Mouse (Mus musculus): ENCODE results near the gene Arhgef19. TPM values are rescaled to one million over a fixed set of nuclear protein-coding genes. Genes with fewer than 3 reads are reported as not detected.
A peak's percentile ranks its signal among the peaks of the same experiment; 100 is the strongest.

The Arhgef19 gene
- polyA plus RNA-seq, 1 experiment from 2014 or later: 18.9 TPM

DNA sequence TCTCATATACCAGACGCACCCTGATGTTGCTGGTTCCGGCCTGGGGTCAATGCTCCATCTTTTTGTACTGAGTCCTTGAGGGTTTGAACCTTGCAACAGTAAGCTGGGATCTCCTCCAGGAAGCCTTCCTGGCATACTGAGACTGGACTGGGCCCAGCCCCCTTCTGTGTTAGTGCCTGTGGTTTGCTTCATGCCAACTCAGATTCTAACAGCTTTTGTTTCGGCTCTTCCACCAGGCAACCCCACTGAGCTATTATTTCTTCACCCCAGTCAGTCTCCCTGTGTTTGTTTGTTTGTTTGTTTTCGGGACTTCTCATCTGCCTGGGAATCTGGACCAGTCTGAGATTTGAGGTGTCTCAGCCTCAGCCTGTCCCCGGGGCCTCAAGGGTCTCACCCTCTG, 5.1 kb downstream of the Arhgef19 start:
- 54% methylated on average over 5 of the region's 5 CpGs for WGBS
- peak overlapping the region; percentile 51 for H3K4me2 ChIP-seq (ENCODE audit: low read depth, low read length)
- no peaks in the 10 kb centered on the region for H3K36me3 ChIP-seq (ENCODE audit: control insufficient read depth, insufficient read depth, low read length)
- peak overlapping the region; percentile 66 for H3K9ac ChIP-seq (ENCODE audit: low read length)
- peak overlapping the region; percentile 47 for H3K4me3 ChIP-seq (replicated peaks; ENCODE audit: low read length)
- no peaks in the 10 kb centered on the region for H3K9me3 ChIP-seq (replicated peaks; ENCODE audit: control insufficient read depth, low read length)
- H3K27me3 ChIP-seq (ENCODE audit: control insufficient read depth, insufficient read depth, low read length): 0 out of 2 replicates have a peak, but pooled peaks cover 2% of the 10 kb centered on the region
- peaks cover 81% of the 10 kb centered on the region for H3K4me1 ChIP-seq (ENCODE audit: control insufficient read depth, insufficient read depth, low read length)
- ATAC-seq (ENCODE audit: insufficient read depth, low FRiP score): no peak
- peak overlapping the region; percentile 80 for H3K27ac ChIP-seq (ENCODE audit: low read length)

GRCm38 (mm10) chr4:141244931-141245425, 5.7 kb downstream of the Arhgef19 start:
- no peak for ATAC-seq (ENCODE audit: insufficient read depth, low FRiP score)
- no peaks in the 10 kb centered on the region for H3K9me3 ChIP-seq (replicated peaks; ENCODE audit: control insufficient read depth, low read length)
- H3K36me3 ChIP-seq (ENCODE audit: control insufficient read depth, insufficient read depth, low read length): no peaks in the 10 kb centered on the region
- 0 out of 2 replicates have a peak, but pooled peaks cover 2% of the 10 kb centered on the region for H3K27me3 ChIP-seq (ENCODE audit: control insufficient read depth, insufficient read depth, low read length)
- peaks cover 76% of the 10 kb centered on the region for H3K4me1 ChIP-seq (ENCODE audit: control insufficient read depth, insufficient read depth, low read length)
- peak overlapping the region; percentile 66 for H3K9ac ChIP-seq (ENCODE audit: low read length)
- H3K4me2 ChIP-seq (ENCODE audit: low read depth, low read length): peak overlapping the region; percentile 51
- H3K4me3 ChIP-seq (replicated peaks; ENCODE audit: low read length): peak overlapping the region; percentile 47
- WGBS: 12% methylated on average over 9 of the region's 9 CpGs
- H3K27ac ChIP-seq (ENCODE audit: low read length): peak overlapping the region; percentile 80

DNA sequence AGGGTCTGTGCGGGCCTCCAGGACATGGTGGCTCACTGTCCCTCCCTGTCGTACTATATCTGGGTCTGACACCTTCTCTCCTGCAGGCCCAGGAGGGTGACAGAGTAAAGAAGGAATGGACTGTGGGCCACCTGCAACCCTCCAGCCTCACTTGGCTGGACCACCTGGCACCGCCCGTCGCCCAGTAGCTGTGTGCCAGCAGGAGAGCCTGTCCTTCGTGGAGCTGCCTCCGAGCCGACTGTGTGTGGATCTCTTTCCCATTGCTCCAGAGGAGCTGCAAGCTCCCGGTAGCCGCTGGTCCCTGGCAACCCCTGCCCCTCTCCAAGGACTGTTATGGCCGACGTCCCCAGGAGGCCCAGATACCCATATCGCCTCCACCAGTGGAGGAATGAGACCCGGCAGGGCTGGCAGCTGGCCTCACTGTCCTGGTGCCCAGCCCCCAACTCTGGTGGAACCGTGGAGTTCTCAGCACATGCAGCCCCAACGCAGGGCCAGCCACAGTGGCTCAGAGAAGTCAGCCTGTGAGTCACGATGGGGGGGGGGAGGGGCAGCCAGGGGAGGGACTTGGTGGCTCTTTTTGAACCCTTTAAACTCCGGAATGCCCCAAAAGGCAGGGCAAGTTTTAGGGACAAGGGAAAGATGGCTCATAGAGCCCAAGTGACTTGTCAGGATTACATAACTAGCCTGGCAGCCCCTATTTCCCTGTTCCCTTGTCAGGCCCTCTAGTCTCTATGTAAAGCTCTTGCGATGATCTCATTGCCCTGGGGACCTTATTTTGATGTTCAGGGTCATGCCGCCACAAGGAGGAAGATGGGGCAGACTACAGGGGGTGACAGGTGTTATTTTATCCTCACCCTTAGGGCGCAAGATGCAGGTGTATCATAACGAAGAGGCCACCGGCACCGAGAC, 7.0 kb downstream of the Arhgef19 start:
- H3K4me3 ChIP-seq (replicated peaks; ENCODE audit: low read length): peak overlapping the region; percentile 53; the same call in 1 of the 2 replicates
- ATAC-seq (ENCODE audit: insufficient read depth, low FRiP score): no peak
- peaks cover 69% of the 10 kb centered on the region for H3K4me1 ChIP-seq (ENCODE audit: control insufficient read depth, insufficient read depth, low read length)
- H3K27me3 ChIP-seq (ENCODE audit: control insufficient read depth, insufficient read depth, low read length): 0 out of 2 replicates have a peak, but pooled peaks cover 2% of the 10 kb centered on the region
- no peaks in the 10 kb centered on the region for H3K9me3 ChIP-seq (replicated peaks; ENCODE audit: control insufficient read depth, low read length)
- WGBS: 28% methylated on average over 24 of the region's 24 CpGs
- no peak overlapping the region for H3K27ac ChIP-seq (ENCODE audit: low read length)
- H3K36me3 ChIP-seq (ENCODE audit: control insufficient read depth, insufficient read depth, low read length): peaks cover 5% of the 10 kb centered on the region
- peak overlapping the region; percentile 66 for H3K9ac ChIP-seq (ENCODE audit: low read length)
- H3K4me2 ChIP-seq (ENCODE audit: low read depth, low read length): peak overlapping the region; percentile 66

- ATAC-seq (ENCODE audit: insufficient read depth, low FRiP score): no peak
- Histone ChIP-seq H3K9me3 (replicated peaks; ENCODE audit: control insufficient read depth, low read length) (no peaks in the 10 kb centered on the region), H3K4me2 (ENCODE audit: low read depth, low read length) (peak overlapping the region; percentile 66), H3K36me3 (ENCODE audit: control insufficient read depth, insufficient read depth, low read length) (peaks cover 7% of the 10 kb centered on the region), H3K4me1 (ENCODE audit: control insufficient read depth, insufficient read depth, low read length) (peaks cover 64% of the 10 kb centered on the region), H3K4me3 (replicated peaks; ENCODE audit: low read length) (peak overlapping the region; percentile 53), H3K27me3 (ENCODE audit: control insufficient read depth, insufficient read depth, low read length) (0 out of 2 replicates have a peak, but pooled peaks cover 2% of the 10 kb centered on the region), H3K27ac (ENCODE audit: low read length) (peak overlapping the region; percentile 55; the same call in 1 of the 2 replicates), H3K9ac (ENCODE audit: low read length) (peak overlapping the region; percentile 66)
- 12% methylated on average over 17 of the region's 17 CpGs for WGBS
These were observed 7.7 kb downstream of the Arhgef19 start for GRCm38 (mm10) chr4:141246998-141247350.

GRCm38 (mm10) chr4:141247776-141248613, 8.7 kb downstream of the Arhgef19 start:
- Histone ChIP-seq H3K27me3 (ENCODE audit: control insufficient read depth, insufficient read depth, low read length) (0 out of 2 replicates have a peak, but pooled peaks cover 2% of the 10 kb centered on the region), H3K9me3 (replicated peaks; ENCODE audit: control insufficient read depth, low read length) (no peaks in the 10 kb centered on the region), H3K4me2 (ENCODE audit: low read depth, low read length) (peak overlapping the region; percentile 66), H3K9ac (ENCODE audit: low read length) (peak overlapping the region; percentile 66), H3K4me3 (replicated peaks; ENCODE audit: low read length) (peak overlapping the region; percentile 53), H3K4me1 (ENCODE audit: control insufficient read depth, insufficient read depth, low read length) (peaks cover 54% of the 10 kb centered on the region), H3K36me3 (ENCODE audit: control insufficient read depth, insufficient read depth, low read length) (peaks cover 8% of the 10 kb centered on the region), H3K27ac (ENCODE audit: low read length) (peak overlapping the region; percentile 55)
- WGBS: under 1% methylated on average over 60 of the region's 60 CpGs
- peak; percentile 66 for ATAC-seq (ENCODE audit: insufficient read depth, low FRiP score)

DNA sequence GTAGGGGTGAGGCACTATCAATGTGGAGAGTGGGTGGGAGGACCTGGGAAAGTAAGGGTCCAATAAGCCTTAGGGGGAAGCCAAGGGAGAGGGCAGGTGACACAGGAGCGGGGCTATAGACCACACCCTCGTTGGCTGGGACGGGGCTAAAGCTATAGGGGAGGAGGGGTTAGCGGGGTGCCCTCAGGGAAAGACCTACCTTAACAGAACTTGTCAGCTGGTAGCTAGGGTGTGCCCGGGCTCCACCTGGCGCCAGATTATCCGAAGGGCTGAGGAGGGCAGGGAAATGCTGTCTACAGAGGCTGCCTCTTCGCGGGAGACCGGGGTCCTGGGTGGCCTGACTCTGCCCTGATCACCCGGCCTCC, 9.3 kb downstream of the Arhgef19 start:
- peak; percentile 23; the same call in 1 of the 2 replicates for ATAC-seq (ENCODE audit: insufficient read depth, low FRiP score)
- peak overlapping the region; percentile 53 for H3K4me3 ChIP-seq (replicated peaks; ENCODE audit: low read length)
- no peaks in the 10 kb centered on the region for H3K9me3 ChIP-seq (replicated peaks; ENCODE audit: control insufficient read depth, low read length)
- peaks cover 48% of the 10 kb centered on the region for H3K4me1 ChIP-seq (ENCODE audit: control insufficient read depth, insufficient read depth, low read length)
- 0 out of 2 replicates have a peak, but pooled peaks cover 2% of the 10 kb centered on the region for H3K27me3 ChIP-seq (ENCODE audit: control insufficient read depth, insufficient read depth, low read length)
- peak overlapping the region; percentile 66 for H3K4me2 ChIP-seq (ENCODE audit: low read depth, low read length)
- H3K9ac ChIP-seq (ENCODE audit: low read length): peak overlapping the region; percentile 66
- 14% methylated on average over 11 of the region's 11 CpGs for WGBS
- peaks cover 8% of the 10 kb centered on the region for H3K36me3 ChIP-seq (ENCODE audit: control insufficient read depth, insufficient read depth, low read length)
- H3K27ac ChIP-seq (ENCODE audit: low read length): no peak overlapping the region

GRCm38 (mm10) chr4:141249383-141249782, 10.1 kb downstream of the Arhgef19 start:
- 0 out of 2 replicates have a peak, but pooled peaks cover 2% of the 10 kb centered on the region for H3K27me3 ChIP-seq (ENCODE audit: control insufficient read depth, insufficient read depth, low read length)
- no peaks in the 10 kb centered on the region for H3K9me3 ChIP-seq (replicated peaks; ENCODE audit: control insufficient read depth, low read length)
- peak overlapping the region; percentile 16; the same call in 1 of the 2 replicates for H3K9ac ChIP-seq (ENCODE audit: low read length)
- peaks cover 8% of the 10 kb centered on the region for H3K36me3 ChIP-seq (ENCODE audit: control insufficient read depth, insufficient read depth, low read length)
- no peak for ATAC-seq (ENCODE audit: insufficient read depth, low FRiP score)
- H3K27ac ChIP-seq (ENCODE audit: low read length): no peak overlapping the region
- H3K4me2 ChIP-seq (ENCODE audit: low read depth, low read length): no peak overlapping the region
- H3K4me3 ChIP-seq (replicated peaks; ENCODE audit: low read length): no peak overlapping the region
- 81% methylated on average over 11 of the region's 11 CpGs for WGBS
- peaks cover 48% of the 10 kb centered on the region for H3K4me1 ChIP-seq (ENCODE audit: control insufficient read depth, insufficient read depth, low read length)

GRCm38 (mm10) chr4:141251071-141251470, 11.8 kb downstream of the Arhgef19 start:
- no peak overlapping the region for H3K4me2 ChIP-seq (ENCODE audit: low read depth, low read length)
- peaks cover 40% of the 10 kb centered on the region for H3K4me1 ChIP-seq (ENCODE audit: control insufficient read depth, insufficient read depth, low read length)
- 78% methylated on average over 8 of the region's 8 CpGs for WGBS
- ATAC-seq (ENCODE audit: insufficient read depth, low FRiP score): no peak
- no peak overlapping the region for H3K9ac ChIP-seq (ENCODE audit: low read length)
- no peaks in the 10 kb centered on the region for H3K9me3 ChIP-seq (replicated peaks; ENCODE audit: control insufficient read depth, low read length)
- 0 out of 2 replicates have a peak, but pooled peaks cover 2% of the 10 kb centered on the region for H3K27me3 ChIP-seq (ENCODE audit: control insufficient read depth, insufficient read depth, low read length)
- no peak overlapping the region for H3K4me3 ChIP-seq (replicated peaks; ENCODE audit: low read length)
- no peak overlapping the region for H3K27ac ChIP-seq (ENCODE audit: low read length)
- peaks cover 8% of the 10 kb centered on the region for H3K36me3 ChIP-seq (ENCODE audit: control insufficient read depth, insufficient read depth, low read length)

Data from stomach, embryonic 16.5 days (tissue).